Mouse (Mus musculus): Measurements from ENCODE around the gene Cacnb4.

Cacnb4 gene

DNA sequence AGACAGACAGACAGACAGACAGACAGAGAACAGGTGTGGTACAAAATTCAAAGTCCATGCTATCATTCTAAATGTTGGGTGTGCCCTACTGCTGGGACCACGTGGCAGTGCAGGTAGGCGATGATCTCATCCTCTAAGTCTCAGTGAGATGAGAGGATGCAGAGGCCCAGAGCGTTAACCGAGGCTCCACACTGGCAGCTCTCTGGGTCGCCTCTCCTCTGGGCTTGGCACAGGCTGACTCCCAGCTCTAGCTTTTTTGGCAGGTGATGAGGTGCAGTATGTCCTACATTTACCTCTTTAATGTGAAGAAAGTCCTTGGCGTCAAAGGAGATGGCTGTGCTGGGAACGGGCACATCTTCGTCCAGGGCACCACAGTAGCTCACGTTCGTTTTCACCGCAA lies 202.1 kb downstream of the Cacnb4 start:
- DNase-seq (ENCODE audit: low spot score in 2 of 2): no peak

- no peak for DNase-seq (ENCODE audit: low spot score in 2 of 2)
Observed at GRCm38 (mm10) chr2:52471545-52472291, 204.9 kb downstream of the Cacnb4 start.

GRCm38 (mm10) chr2:52470044-52470560 lies 206.5 kb downstream of the Cacnb4 start:
- DNase-seq (ENCODE audit: low spot score in 2 of 2): no peak

DNA sequence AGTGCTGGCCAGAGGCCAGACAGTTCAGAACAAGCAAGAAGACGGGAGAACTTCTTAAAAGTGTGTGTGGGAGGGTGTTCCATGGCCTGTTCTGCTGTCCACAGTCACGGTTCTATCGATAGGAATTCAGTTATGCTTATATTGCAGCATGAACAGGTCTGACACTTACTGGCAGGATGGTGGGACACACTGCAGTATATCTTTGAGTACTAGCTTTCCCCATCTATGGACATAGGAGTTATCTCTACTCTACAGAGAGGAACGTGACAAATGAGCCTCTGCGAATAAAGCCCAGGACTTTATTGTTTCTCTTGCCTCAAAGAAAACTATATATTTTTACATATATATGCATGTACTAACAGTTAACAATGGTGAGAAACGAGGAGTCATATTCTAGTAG lies 209.0 kb downstream of the Cacnb4 start:
- no peak for DNase-seq (ENCODE audit: low spot score in 2 of 2)

DNA sequence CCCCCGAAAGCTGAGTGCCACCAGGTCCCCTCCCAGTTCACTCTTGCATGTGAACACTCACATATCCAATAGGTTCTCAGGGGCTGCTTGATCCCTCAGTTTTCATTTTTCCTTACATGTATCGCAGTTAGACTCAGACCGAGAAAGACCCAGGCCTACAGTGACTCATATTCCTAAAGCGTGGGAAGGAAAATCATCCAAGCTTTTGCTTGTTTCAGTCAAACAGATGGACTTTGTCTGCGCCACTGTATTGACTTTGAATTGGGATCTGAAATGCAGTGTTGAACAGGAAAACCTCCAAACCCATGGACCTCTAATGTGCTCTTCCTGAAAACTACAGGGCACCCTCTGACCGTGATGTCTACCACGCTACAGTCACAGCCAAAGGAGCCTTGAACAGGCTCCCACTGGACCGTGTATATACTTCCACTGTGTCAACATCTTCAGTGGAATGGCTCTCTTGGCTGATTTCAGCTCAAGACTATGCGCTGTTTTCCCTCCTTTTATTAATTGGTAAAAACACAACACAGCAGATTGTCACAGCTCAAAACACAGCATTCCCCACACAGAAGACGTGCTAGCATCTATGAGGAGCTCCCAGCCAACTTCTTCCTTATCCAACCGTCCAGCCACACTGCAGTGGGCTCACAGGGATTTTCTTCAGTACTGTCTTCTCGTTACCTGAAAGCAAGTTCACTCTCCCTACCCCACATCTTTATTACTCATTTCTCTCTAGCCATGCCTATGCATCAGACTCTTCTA lies 215.2 kb downstream of the Cacnb4 start:
- DNase-seq (ENCODE audit: low spot score in 2 of 2): no peak

DNA sequence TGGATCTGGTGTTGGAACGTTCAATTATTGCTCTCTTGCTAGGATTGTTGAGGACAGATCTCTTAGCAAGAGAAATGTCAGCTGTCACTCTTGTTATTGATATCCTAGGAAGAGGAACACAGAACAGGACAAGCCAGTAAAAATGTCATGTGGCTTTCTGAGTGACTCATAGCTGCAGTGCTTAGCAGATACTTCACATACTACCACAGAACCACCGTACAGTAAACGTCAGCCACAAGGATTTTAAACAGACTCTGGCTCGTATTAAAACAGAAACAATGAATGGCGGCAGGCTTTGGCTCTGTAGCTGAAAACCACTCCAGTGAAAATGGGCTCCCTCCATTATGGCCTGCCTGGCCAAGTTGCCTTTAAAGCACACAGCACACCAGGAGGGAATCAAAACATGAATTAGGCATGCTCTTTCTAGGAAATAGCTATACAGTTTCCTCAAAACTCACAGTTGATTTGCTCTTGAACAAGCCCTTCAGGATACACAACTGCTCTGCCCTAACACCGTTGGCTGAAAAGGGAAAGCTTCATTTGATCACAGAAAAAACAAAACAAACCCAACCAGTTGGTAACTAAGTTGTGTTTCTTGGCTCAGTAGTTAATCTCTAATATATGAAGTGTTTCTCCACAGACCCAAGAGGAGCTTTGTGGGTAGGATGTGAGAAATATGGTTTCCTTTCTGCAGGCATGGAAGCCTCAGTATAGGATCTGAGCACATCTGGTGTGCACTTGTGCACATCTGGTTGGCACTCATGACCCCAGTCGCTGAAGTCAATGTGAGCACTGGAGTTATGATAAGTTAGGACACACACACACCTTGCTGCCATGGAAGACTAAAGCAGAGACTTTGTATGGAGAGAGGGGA lies 220.8 kb downstream of the Cacnb4 start:
- no peak for DNase-seq (ENCODE audit: low spot score in 2 of 2)

- no peak for DNase-seq (ENCODE audit: low spot score in 2 of 2)
Observed at GRCm38 (mm10) chr2:52449818-52450217, 226.8 kb downstream of the Cacnb4 start.

DNA sequence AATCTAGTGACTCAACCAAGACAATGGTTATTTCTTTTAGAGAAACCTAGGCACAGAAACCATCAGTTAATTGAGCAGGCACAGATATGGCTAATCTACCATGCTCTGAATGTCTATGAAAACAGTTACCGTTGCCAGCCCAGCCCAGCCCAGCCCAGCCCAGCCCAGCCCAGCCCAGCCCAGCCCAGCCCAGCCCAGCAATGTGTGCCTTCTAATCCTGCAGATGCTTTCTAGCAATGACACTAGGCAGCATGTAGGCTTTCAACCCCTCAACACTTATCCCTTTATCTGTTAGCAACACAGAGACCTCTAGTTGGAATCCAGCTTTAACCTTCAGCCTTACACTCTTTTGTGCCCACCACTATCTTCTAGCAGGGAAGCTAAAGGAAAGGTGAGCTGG lies 227.7 kb downstream of the Cacnb4 start:
- DNase-seq (ENCODE audit: low spot score in 2 of 2): no peak

GRCm38 (mm10) chr2:52446648-52447047 lies 230.0 kb downstream of the Cacnb4 start:
- no peak for DNase-seq (ENCODE audit: low spot score in 2 of 2)

GRCm38 (mm10) chr2:52442125-52442524 lies 234.5 kb downstream of the Cacnb4 start:
- DNase-seq (ENCODE audit: low spot score in 2 of 2): no peak

DNA sequence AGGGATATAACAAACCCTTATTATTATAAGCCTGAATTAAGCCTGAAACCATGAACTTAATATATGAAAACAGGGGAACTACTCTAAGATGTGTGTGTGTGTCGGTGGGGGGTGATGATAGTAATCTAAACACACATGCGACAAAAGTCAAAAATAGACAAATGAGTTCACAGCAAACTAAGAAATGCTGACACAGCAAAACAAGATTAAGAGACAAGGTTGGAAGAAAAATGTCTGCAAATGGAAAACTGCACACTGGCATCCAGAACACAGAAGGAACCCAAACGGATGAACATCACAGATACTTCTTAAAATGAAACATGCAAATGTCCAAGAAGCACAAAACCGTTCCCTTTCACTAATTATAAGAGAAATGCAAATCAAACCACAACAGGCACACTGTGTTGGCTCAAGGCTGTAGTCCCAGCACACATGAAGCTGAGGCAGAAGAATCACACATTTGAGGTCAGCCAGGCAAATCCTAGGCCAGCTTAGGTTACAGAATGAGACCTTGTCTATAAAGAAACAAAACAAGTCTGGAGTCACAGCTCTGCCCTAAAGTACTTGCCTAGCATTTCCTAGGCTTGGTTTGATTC lies 236.1 kb downstream of the Cacnb4 start:
- DNase-seq (ENCODE audit: low spot score in 2 of 2): no peak

DNA sequence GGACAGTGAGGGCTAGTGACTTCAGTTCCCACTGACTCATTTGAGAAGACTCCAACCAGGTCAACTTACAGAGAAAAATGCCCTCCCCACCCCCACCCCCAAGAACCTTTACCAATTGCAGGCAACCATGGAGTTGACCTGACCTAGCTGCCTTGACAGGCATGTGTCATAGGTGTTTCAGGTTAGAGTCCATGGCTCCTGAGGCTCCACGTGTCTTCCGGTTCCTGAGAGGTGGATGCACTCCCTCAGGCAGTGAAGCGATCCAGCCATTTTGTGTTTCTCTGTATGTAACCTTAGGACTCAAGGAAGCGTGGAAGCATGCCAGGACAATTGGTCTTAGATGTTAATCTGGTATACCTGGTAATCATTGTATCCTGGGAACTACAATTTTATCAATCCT lies 238.2 kb downstream of the Cacnb4 start:
- DNase-seq (ENCODE audit: low spot score in 2 of 2): no peak

DNA sequence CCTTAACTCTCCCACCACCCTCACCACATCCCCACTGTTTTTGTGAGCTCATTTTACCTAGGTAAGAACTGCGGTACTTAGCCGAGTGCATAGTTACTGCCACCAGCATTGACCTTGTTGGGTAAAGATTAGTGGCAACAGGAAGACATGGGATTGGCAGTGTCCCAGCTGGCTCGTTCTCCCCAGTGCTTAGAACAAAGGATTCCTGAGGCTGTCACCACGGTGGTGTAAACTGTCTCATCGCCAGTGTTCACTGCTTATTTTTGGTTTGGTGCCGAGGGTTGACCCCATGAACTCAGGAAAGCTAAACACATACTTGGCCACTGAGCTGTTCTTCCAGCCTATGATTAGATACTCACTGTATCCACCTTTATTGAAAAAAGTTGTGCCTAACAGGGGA lies 238.6 kb downstream of the Cacnb4 start:
- no peak for DNase-seq (ENCODE audit: low spot score in 2 of 2)

- DNase-seq (ENCODE audit: low spot score in 2 of 2): no peak
Observed at GRCm38 (mm10) chr2:52435919-52436632, 240.6 kb downstream of the Cacnb4 start.

DNA sequence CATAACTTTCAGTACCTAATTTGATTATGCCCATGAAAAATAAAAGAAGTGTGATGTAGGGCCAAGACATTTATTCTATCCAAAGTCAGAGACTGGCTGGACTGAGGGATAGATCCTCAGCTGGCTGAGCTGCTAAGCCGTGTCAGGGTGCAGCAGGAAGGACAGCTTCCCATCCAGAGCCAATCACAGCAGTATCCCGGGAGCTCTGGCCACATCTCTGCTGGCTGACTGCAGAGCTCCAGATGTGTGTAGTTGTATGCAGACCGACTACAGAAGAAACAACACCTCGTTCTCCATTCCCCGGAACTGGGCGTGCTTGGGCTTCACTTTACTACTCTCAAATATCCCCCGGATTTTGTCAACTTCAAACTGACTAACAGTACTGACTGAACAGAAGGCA lies 243.3 kb downstream of the Cacnb4 start:
- no peak for DNase-seq (ENCODE audit: low spot score in 2 of 2)

DNA sequence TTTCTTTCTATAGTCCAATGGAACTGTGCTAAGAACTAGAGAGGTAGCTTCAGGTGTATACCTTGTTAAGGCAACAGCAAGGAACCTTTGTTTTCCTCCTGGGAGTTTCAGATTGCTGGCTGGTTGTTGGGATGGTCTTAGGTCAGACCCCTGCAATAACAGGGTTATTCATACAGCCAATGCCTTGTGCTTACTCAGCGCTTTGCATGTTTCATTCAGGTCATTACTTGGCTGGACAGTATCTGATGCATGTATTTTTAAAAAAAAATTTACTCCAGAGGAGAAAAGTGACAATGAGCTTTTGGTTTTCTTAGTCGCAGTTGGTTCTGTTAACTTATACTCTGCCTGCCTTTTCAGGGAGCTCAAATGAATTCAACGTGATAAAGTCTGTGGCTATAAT lies 249.2 kb downstream of the Cacnb4 start:
- no peak for DNase-seq (ENCODE audit: low spot score in 2 of 2)

DNA sequence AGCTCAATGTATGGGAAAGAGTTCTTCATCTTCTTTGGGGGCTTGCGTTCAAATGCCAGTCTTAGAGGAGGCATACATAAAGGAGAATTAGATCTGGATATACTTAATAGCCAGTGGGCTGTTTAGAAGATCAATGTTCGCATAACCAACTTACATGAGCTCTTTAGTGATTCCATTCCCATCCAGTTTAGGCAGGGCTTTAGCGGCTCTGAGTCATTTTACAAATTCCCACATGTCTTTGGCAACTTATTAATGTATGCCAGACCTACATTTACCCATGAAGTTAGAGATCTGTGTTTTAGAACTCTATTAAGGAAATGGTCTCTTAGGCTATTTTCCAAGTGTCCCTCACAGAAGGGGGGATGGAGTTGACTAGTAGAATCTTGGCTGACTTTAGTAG lies 250.6 kb downstream of the Cacnb4 start:
- DNase-seq (ENCODE audit: low spot score in 2 of 2): no peak

- no peak for DNase-seq (ENCODE audit: low spot score in 2 of 2)
Observed at GRCm38 (mm10) chr2:52425523-52425795, 251.2 kb downstream of the Cacnb4 start.

- DNase-seq (ENCODE audit: low spot score in 2 of 2): peak; percentile 96 to 97
Observed at GRCm38 (mm10) chr2:52424747-52425522, 251.7 kb downstream of the Cacnb4 start, which contains the start of gene Arl5a. Arl5a (minus strand) TSS chr2:52424901.

DNA sequence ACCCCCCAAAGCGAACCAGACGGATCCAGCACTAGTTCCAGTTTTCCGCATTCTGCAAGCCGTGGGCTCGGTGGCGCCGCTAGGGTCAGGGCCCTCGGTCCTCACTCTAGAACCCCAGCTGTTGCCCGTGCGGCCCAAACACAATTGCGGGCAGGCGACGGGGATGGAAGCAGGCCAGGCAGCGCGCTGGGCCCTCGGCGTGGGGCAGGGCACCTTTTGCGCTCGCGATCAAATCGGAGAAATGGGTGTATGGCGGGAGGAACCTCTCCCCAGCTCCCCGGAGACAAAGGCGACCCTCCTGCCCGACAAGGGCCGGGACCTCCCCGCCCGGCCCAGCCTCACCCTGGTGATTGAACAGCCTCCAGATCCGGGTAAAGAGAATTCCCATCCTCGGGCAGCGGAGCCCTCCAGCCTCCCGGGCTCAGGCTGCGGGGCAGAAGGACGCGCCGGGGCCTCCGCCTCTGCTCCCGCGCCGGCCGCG lies 252.3 kb downstream of the Cacnb4 start:
- DNase-seq (ENCODE audit: low spot score in 2 of 2): peak; percentile 19 to 40

Measured in spleen, postnatal 14 days (tissue).